Mouse (Mus musculus) heart, embryonic 14.5 days (tissue): ENCODE results near the gene Bicc1. TPM values are rescaled to one million over a fixed set of nuclear protein-coding genes. Genes with fewer than 3 reads are reported as not detected.

Experiments used
- ATAC-seq: fragments of 200-750 bp; cut with Nextera tagmentation; 2 replicates; pipeline ENCODE4 v1.8.0; 2017; ENCODE audit warnings: low read depth, moderate TSS enrichment; ENCODE audit not compliant: insufficient number of reproducible peaks, insufficient read depth, low FRiP score
- H3K27ac ChIP-seq, 2 experiments: fragments of 200-500 bp in 1 of 2; fragments of 300-500 bp in 1 of 2; sonication (generic) in 1 of 2; replicated peaks in 1 of 2; 2 replicates each; pipeline ENCODE4 v1.5.1; 2012 to 2014; ENCODE audit warnings: low read depth in 2 of 2, low read length in 2 of 2, control low read depth in 1 of 2, mild to moderate bottlenecking in 1 of 2, mixed read lengths in 1 of 2; ENCODE audit not compliant: control insufficient read depth in 1 of 2, insufficient read depth in 1 of 2
- H3K27me3 ChIP-seq: fragments of 300-500 bp; sonication (generic); 2 replicates; pipeline ENCODE4 v1.6.1; 2014; ENCODE audit warnings: mild to moderate bottlenecking, low read length, control low read depth; ENCODE audit not compliant: control insufficient read depth, insufficient read depth
- H3K36me3 ChIP-seq: fragments of 300-500 bp; sonication (generic); 2 replicates; pipeline ENCODE4 v1.6.1; 2014; ENCODE audit warnings: mild to moderate bottlenecking, control low read depth, low read length, mixed read lengths; ENCODE audit not compliant: control insufficient read depth, insufficient read depth
- H3K4me1 ChIP-seq, 2 experiments: fragments of 200-500 bp in 1 of 2; fragments of 300-500 bp in 1 of 2; sonication (generic) in 1 of 2; 2 replicates each; pipeline ENCODE4 v1.6.1; 2012 to 2014; ENCODE audit warnings: low read length in 2 of 2, control low read depth in 1 of 2, mixed read lengths in 1 of 2; ENCODE audit not compliant: control insufficient read depth in 2 of 2, insufficient read depth in 2 of 2
- H3K4me2 ChIP-seq: fragments of 300-500 bp; sonication (generic); 2 replicates; pipeline ENCODE4 v1.6.1; 2014; ENCODE audit warnings: mild to moderate bottlenecking, low read length
- H3K4me3 ChIP-seq, 2 experiments: fragments of 200-500 bp in 1 of 2; fragments of 300-500 bp in 1 of 2; sonication (generic) in 1 of 2; 2 replicates each; pipeline ENCODE4 v1.5.1; 2012 to 2014; ENCODE audit warnings: low read length in 2 of 2, mild to moderate bottlenecking in 2 of 2, control low read depth in 1 of 2, low read depth in 1 of 2, moderate library complexity in 1 of 2; ENCODE audit not compliant: control insufficient read depth in 1 of 2, insufficient read depth in 1 of 2
- H3K9ac ChIP-seq: fragments of 300-500 bp; sonication (generic); 2 replicates; pipeline ENCODE4 v1.6.1; 2014; ENCODE audit warnings: mild to moderate bottlenecking, low read length
- H3K9me3 ChIP-seq: fragments of 300-500 bp; sonication (generic); 2 replicates; pipeline ENCODE4 v1.6.1; 2016; ENCODE audit warnings: low read length, control low read depth; ENCODE audit not compliant: control insufficient read depth
- WGBS: fragments of 180-500 bp; shearing (Covaris S2); extraction: QIAGEN DNeasy Blood & Tissue Kit; methylation state at CpG from one replicate; pipeline ENCODE4 v1.1.7; 2014; 5-methylcytosine and 5-hydroxymethylcytosine counted together
- polyA plus RNA-seq: library from polyadenylated mRNA; unstranded; fragments of >200 nt; fragmentation: Nextera tagmentation; extraction: Ambion mirVana; gene quantifications from 2 replicates; pipeline ENCODE4 v1.2.1, GENCODE M21; 2014

The Bicc1 gene
- polyA plus RNA-seq, 1 experiment from 2014 or later: 25.9 TPM

GRCm38 (mm10) chr10:71138132-71138851, 21.2 kb downstream of the Bicc1 start:
- no peaks in the 10 kb centered on the region for H3K36me3 ChIP-seq
- H3K4me2 ChIP-seq: no peak overlapping the region
- H3K4me3 ChIP-seq: no peak overlapping the region
- peaks cover 5% of the 10 kb centered on the region; the same call in 1 of the 2 replicates for H3K9me3 ChIP-seq
- no peak overlapping the region for H3K9ac ChIP-seq
- 82% methylated on average over 14 of the region's 14 CpGs for WGBS
- H3K27me3 ChIP-seq: no peaks in the 10 kb centered on the region
- no peak for ATAC-seq
- no peaks in the 10 kb centered on the region for H3K4me1 ChIP-seq
- no peak overlapping the region for H3K27ac ChIP-seq

DNA sequence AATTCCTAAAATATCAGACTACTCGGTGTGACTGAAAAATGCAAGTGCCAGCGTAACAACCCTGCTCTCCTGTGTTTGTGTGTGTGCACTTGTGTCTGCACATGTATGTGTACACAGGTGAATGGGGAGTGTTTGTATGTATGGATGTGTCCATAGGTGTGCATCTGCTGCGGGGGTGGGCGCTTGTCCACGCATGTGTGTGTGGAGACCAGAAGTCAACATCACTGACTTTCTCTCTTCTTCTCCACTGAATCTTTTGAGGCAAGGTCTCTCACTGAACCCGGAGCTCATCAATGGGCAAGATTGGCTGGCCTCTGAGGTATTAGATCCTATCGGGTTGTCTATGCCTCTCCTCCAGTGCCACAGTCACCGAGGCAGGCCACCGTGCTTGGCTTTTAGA, 21.9 kb downstream of the Bicc1 start:
- no peak for ATAC-seq
- no peak overlapping the region for H3K9ac ChIP-seq
- H3K4me1 ChIP-seq: no peaks in the 10 kb centered on the region
- no peaks in the 10 kb centered on the region for H3K36me3 ChIP-seq
- WGBS: 90% methylated on average over 9 of the region's 9 CpGs
- no peak overlapping the region for H3K27ac ChIP-seq
- H3K4me2 ChIP-seq: no peak overlapping the region
- no peak overlapping the region for H3K4me3 ChIP-seq
- no peaks in the 10 kb centered on the region for H3K27me3 ChIP-seq
- H3K9me3 ChIP-seq: peaks cover 5% of the 10 kb centered on the region; the same call in 1 of the 2 replicates

DNA sequence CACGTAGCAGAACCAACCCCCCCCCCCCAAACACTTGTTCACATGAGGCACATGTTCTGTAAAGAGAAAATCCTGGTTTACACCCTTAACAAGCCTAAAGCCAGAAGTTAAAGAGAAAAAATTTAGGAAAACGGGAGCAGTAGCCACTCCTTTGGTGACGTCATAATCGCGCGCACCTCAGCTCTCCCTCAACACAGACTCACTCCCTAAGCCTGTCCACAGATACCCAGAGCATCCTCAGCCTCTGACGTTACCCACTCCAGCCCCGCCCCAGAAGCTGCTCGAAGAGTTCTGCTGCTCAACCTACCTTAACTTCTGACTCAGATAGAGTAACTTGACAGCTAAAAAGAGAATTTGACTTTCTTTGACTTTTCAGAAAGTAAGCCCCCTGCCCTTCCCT, 28.2 kb downstream of the Bicc1 start:
- H3K27me3 ChIP-seq: no peaks in the 10 kb centered on the region
- no peak overlapping the region for H3K27ac ChIP-seq
- no peak overlapping the region for H3K4me3 ChIP-seq
- H3K36me3 ChIP-seq: no peaks in the 10 kb centered on the region
- 64% methylated on average over 9 of the region's 9 CpGs for WGBS
- H3K4me1 ChIP-seq: no peaks in the 10 kb centered on the region
- no peak overlapping the region for H3K4me2 ChIP-seq
- ATAC-seq: no peak
- H3K9ac ChIP-seq: no peak overlapping the region
- H3K9me3 ChIP-seq: no peaks in the 10 kb centered on the region

GRCm38 (mm10) chr10:71130261-71130660, 29.2 kb downstream of the Bicc1 start:
- 0 out of 2 replicates have a peak, but pooled peaks have one; percentile 21 for ATAC-seq
- H3K9me3 ChIP-seq: no peaks in the 10 kb centered on the region
- no peaks in the 10 kb centered on the region for H3K4me1 ChIP-seq
- 53% methylated on average over 9 of the region's 9 CpGs for WGBS
- H3K27ac ChIP-seq: no peak overlapping the region
- no peak overlapping the region for H3K4me2 ChIP-seq
- H3K4me3 ChIP-seq: no peak overlapping the region
- no peaks in the 10 kb centered on the region for H3K27me3 ChIP-seq
- H3K9ac ChIP-seq: no peak overlapping the region
- H3K36me3 ChIP-seq: no peaks in the 10 kb centered on the region

DNA sequence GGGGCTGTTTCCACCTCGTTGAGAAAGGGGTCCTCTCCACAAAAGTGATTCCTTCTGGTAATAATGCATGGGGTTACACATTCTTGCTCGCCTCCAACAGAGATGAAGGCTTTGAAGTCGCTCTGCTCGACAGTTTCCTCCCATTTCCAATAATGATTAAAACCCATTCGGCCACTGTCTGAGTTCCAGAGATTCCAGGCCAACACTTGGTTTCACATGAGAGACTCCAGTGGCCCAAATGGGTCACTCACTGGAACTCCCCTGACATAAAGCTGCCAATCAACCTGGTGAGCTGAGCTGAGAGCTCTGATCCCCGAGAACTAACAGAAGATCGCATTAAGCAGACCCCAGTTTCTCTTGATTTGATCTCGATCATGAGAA, 31.6 kb downstream of the Bicc1 start:
- Histone ChIP-seq H3K27me3 (no peaks in the 10 kb centered on the region), H3K4me1 (no peaks in the 10 kb centered on the region), H3K36me3 (no peaks in the 10 kb centered on the region), H3K9ac (no peak overlapping the region), H3K4me2 (no peak overlapping the region), H3K9me3 (no peaks in the 10 kb centered on the region), H3K4me3 (no peak overlapping the region), H3K27ac (no peak overlapping the region)
- 73% methylated on average over 8 of the region's 8 CpGs for WGBS
- no peak for ATAC-seq

- no peak for ATAC-seq
- Histone ChIP-seq H3K9ac (no peak overlapping the region), H3K4me2 (no peak overlapping the region), H3K4me1 (no peaks in the 10 kb centered on the region), H3K9me3 (no peaks in the 10 kb centered on the region), H3K27ac (no peak overlapping the region), H3K27me3 (no peaks in the 10 kb centered on the region), H3K4me3 (no peak overlapping the region), H3K36me3 (no peaks in the 10 kb centered on the region)
- 84% methylated on average over 13 of the region's 13 CpGs for WGBS
These were observed 32.1 kb downstream of the Bicc1 start for GRCm38 (mm10) chr10:71127278-71127950.

DNA sequence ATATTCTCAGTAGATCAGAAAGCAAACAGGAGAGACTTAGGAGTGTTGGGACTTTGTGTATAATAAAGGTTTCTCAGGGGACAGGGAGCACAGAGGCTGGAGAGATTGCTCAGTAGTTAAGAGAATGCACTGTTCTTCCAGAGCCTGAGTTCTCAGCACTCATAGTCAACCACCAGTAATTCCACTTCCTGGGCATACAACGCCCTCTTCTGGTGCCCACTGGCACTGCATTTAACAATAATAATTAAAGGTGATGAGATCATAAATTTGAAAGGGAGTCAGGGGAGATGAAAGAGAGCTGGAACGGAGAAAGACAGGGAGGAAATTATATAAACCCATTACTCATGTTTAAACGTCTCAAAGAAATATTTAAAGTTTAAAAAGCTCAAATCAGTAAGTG, 35.5 kb downstream of the Bicc1 start:
- H3K4me2 ChIP-seq: no peak overlapping the region
- no peak overlapping the region for H3K9ac ChIP-seq
- no peak overlapping the region for H3K4me3 ChIP-seq
- peaks cover 8 to 15% of the 10 kb centered on the region in 2 experiments for H3K4me1 ChIP-seq
- H3K9me3 ChIP-seq: no peaks in the 10 kb centered on the region
- H3K27ac ChIP-seq: no peak overlapping the region
- ATAC-seq: no peak
- H3K36me3 ChIP-seq: no peaks in the 10 kb centered on the region
- no peaks in the 10 kb centered on the region for H3K27me3 ChIP-seq
- WGBS: 45% methylated on average over 3 of the region's 3 CpGs
